Mouse (Mus musculus) layer of hippocampus, adult 8-10 months (tissue): ENCODE data around the gene Eipr1. TPM values are rescaled to one million over a fixed set of nuclear protein-coding genes. Genes with fewer than 3 reads are reported as not detected.
A peak's percentile ranks its signal among the peaks of the same experiment; 100 is the strongest.

Experiments used
- DNase-seq, 2 experiments: peaks; one replicate each; pipeline ENCODE4 v3.0.0; 2022; ENCODE audit warnings: low spot score in 2 of 2
- total RNA-seq, 4 experiments: library from RNA; stranded (reverse); gene quantifications; 2 replicates each; pipeline ENCODE4 v1.2.4; 2022

Gene Eipr1
- total RNA-seq, 4 experiments from 2014 or later: 45.7 to 63.2 (median 54.1) TPM

GRCm38 (mm10) chr12:28775120-28775519, 23.5 kb downstream of the Eipr1 start:
- DNase-seq: no peak

- no peak for DNase-seq
Observed at GRCm38 (mm10) chr12:28775627-28776026, 24.0 kb downstream of the Eipr1 start.

GRCm38 (mm10) chr12:28780180-28780579, 28.6 kb downstream of the Eipr1 start:
- no peak for DNase-seq

- DNase-seq: no peak
Observed at GRCm38 (mm10) chr12:28782637-28783036, 31.0 kb downstream of the Eipr1 start.

- DNase-seq: no peak
Observed at GRCm38 (mm10) chr12:28784355-28784754, 32.8 kb downstream of the Eipr1 start.

- DNase-seq: no peak
Observed at GRCm38 (mm10) chr12:28784864-28785263, 33.3 kb downstream of the Eipr1 start.

- DNase-seq: no peak
Observed at GRCm38 (mm10) chr12:28785299-28785698, 33.7 kb downstream of the Eipr1 start.

GRCm38 (mm10) chr12:28786310-28786709, 34.7 kb downstream of the Eipr1 start:
- DNase-seq: no peak

GRCm38 (mm10) chr12:28792613-28793012, 41.0 kb downstream of the Eipr1 start:
- DNase-seq: no peak

GRCm38 (mm10) chr12:28793715-28794114, 42.1 kb downstream of the Eipr1 start:
- DNase-seq: peak; percentile 43 to 54

- DNase-seq: no peak
Observed at GRCm38 (mm10) chr12:28795041-28795440, 43.4 kb downstream of the Eipr1 start.

- no peak for DNase-seq
Observed at GRCm38 (mm10) chr12:28796881-28797420, 45.3 kb downstream of the Eipr1 start.

- DNase-seq: no peak
Observed at GRCm38 (mm10) chr12:28799798-28800411, 48.3 kb downstream of the Eipr1 start.

- DNase-seq: no peak
Observed at GRCm38 (mm10) chr12:28800423-28800822, 48.8 kb downstream of the Eipr1 start.

- no peak for DNase-seq
Observed at GRCm38 (mm10) chr12:28800891-28801290, 49.3 kb downstream of the Eipr1 start.

- DNase-seq: no peak
Observed at GRCm38 (mm10) chr12:28801731-28802130, 50.1 kb downstream of the Eipr1 start.

GRCm38 (mm10) chr12:28803043-28803442, 51.4 kb downstream of the Eipr1 start:
- no peak for DNase-seq

- DNase-seq: no peak
Observed at GRCm38 (mm10) chr12:28804558-28805481, 53.2 kb downstream of the Eipr1 start.

- DNase-seq: no peak
Observed at GRCm38 (mm10) chr12:28808786-28809375, 57.3 kb downstream of the Eipr1 start.

- DNase-seq: no peak
Observed at GRCm38 (mm10) chr12:28809756-28810337, 58.2 kb downstream of the Eipr1 start.

GRCm38 (mm10) chr12:28816681-28817426, 65.3 kb downstream of the Eipr1 start:
- no peak for DNase-seq
